Mouse (Mus musculus): ENCODE measurements around the gene Nos1ap.

GRCm38 (mm10) chr1:170371191-170371792 is 218.4 kb downstream of the Nos1ap start:
- TF ChIP-seq CTCF (IDR thresholded peaks at IDR 0.05; ENCODE audit: extremely low read depth, insufficient read depth, low read length) (no peak), POLR2A (IDR thresholded peaks at IDR 0.05; ENCODE audit: extremely low read depth, insufficient read depth, low read length) (no peak)
